Mouse (Mus musculus) R1 (cell line): Measurements from ENCODE around the gene Dnase1l3.
A peak's percentile ranks its signal among the peaks of the same experiment; 100 is the strongest.

Experiments
- DNase-seq: peaks from one replicate; pipeline ENCODE4 v3.0.0-alpha.2; 2018; ENCODE audit warnings: low read depth, low spot score

Dnase1l3 gene

DNA sequence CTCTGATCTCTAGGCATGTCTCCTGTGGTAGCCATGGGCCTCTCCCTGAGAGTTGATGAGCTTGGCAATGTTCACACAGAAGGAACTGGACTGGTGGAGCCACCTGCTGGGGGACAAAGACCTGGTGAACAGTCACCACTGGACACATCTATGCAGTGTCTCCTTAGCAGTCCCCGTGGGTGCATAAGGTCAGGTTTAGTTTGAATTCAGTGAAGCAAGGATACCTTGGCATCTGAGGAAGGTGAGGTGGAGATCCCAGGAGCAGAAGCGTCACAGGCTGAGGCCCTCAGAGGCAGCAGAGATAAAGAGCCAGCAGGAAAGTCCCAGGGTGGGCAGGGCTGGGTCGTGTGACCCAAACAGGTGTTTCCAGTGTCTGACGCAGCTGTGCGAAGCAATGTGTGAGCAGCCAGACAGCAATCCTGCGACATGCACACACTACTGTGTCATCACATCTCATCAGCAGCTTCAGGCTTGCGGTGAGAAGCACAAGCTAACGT, at the start of gene Dnase1l3:
TSS of gene Dnase1l3 (minus strand) at position 303 of the 497 bp plus-strand sequence.
- peak; percentile 23 for DNase-seq

DNA sequence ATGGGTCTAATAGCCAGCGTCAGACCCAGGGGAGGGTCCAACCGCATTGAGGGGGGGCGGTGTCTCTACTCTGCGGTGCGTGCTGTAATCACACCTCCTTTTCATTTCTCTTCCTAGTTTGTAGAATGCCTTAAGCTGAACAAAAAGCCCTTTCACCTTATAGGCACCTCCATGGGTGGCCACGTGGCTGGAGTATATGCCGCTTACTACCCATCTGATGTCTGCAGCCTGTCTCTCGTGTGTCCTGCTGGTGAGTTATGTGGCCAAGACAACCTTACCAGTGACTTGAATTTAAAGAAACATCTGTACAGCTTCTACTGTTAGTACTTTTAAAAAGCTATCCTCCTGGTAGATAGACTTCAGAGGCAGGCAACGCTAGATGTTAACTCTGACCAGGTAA, 48.2 kb upstream of the Dnase1l3 start:
- no peak for DNase-seq

DNA sequence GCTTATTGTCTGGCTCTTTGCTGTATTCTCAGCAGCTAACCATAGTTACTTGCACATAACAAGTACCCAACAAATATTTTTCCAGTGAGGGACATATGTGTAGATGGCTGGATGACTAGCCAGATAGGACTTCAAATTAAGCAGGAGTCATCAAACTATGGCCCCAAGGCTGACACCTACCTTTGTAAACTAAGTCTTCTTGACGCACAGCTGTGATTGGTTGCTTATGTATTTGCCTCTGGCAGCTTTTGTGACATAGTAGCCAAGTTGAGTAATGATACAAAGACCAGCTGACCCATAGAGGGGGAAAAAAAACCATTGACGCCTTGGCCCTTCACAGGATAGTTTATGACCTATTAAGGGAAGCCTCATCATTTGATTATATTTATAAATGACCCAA, 47.7 kb upstream of the Dnase1l3 start:
- DNase-seq: no peak

DNA sequence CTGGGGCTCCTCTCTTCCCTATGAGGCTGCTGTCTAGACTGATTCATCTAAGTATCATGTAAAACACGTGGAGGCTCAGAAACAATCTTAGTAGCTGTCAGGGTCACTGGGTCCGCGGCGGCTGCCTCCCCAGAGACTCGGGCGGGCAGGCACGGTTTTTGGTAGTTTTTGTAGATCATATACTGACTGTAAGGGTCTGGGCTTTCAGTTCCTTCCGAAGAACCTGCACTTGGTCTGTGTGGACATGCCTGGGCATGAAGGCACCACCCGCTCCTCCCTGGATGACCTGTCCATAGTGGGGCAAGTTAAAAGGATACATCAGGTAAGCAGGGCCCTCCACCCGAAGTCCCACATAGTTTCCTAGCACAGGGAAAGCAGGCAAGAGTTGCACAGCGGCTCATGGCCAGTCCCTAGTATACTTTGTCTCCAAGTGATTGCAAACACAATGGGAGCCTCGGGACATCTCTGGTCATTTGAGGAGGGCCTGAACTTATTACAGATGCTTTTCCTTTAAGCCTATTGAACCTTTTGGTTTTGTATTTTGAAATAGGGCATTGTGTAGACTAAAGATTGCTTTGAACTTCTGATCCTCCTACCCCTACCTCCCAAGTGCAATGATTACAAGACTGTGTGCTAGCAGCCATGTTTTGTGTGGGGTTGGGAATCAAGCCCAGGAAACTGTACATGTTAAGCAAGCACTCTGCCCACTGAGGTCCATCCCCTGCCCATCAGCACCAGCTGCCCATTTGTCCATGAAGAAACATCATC, 46.7 kb upstream of the Dnase1l3 start:
- DNase-seq: no peak

DNA sequence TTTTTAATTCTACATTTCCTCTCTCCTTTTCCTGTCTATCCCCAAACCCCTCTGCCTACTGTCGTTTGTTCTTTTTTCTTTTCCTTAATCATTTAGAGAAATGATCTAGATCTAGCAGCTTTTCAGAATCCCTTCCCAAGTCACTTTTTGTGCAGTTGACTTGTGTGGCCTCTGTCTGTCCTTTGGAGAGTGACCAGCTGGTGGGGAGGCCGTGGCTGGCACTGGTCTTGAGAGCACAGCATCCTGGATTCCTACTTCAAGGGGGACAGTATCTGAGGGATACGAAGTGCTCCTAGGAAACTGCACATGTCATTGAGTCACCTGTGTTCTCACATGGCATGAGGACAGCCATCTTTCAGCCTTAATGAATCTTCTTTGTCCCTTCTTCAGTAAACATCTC, 45.8 kb upstream of the Dnase1l3 start:
- no peak for DNase-seq

DNA sequence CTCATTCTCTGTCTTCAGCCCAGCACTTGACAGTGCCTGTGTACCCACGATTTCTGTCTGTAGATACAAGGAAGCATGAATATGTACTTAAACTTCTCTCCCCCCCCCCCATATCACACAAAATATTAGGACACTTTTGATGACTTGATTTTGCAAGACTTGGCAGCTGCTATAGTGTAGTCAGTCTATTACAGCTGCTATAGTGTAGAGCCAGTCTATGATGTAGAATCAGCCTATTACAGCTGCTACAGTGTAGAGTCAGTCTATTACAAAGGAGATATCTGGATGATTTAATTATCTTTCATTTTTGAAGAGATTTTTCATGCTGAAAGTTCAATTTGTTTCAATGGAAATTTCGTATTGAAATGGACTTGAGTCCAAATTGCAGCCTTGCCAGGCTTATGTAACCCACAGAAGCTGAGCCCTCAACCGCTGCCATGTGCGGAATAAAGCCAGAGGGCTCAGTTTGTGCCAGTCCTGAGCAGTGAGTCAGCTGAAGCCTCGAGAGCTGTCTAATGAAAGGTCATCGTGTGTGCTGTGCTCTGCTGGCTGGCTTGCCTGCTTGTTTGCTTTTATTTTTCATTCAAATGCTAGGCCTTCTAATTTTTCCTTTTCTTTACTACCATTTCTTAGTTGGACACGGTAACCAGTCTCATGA, 44.5 kb upstream of the Dnase1l3 start:
- no peak for DNase-seq

DNA sequence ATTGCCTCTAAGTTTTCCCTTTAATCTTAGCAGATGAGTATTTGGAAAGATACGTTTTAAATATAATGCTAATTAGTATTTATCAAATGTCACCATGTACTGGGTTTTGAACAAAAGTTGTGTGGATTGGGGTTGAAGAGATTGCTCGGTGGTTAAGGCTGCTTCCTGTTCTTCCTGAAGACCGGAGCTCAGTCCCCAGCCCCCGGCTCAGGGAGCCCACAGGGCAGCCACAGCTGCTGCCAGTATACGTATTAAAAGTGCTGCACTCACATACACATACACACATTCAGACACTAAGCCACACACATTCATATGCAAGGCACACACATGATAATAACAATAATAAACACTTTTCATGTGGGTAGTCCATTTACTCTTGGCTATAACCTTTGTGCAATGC, 43.8 kb upstream of the Dnase1l3 start:
- DNase-seq: no peak

DNA sequence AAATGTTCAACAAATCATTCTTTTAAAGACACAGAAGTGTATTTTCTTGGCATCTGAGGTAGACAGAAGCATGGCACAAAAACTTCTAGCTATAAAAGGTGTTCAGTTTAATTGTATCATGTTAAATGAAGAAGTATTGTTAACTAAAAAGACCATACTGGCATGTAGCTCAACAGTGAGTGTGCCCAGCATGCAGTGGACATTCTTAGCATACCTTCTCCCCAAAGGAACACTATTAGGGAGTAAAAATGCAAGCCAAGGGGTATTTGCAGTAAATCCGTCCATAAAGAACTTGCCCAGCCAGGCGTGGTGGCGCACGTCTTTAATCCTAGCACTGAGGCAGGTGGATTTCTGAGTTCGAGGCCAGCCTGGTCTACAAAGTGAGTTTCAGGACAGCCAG, 42.0 kb upstream of the Dnase1l3 start:
- DNase-seq: peak; percentile 38

DNA sequence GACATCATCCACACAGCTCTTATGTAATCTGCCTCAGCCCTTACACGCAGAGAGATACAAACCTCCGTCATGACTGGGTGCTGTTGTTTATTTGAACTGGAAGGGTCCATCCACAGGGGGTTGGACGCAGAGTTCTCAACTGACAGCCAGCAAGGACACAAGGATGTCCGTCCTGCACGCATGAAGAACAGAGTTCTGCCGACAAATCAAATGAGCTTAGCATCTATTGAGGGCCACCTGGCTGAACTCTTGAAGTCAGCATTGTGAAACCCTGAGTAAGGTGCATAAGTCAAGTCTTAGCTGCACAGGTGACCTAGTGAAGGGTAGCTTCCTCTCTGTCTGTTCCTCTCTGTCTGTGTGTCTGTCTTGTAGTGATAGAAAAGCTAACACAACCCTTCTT, 41.6 kb upstream of the Dnase1l3 start:
- no peak for DNase-seq

DNA sequence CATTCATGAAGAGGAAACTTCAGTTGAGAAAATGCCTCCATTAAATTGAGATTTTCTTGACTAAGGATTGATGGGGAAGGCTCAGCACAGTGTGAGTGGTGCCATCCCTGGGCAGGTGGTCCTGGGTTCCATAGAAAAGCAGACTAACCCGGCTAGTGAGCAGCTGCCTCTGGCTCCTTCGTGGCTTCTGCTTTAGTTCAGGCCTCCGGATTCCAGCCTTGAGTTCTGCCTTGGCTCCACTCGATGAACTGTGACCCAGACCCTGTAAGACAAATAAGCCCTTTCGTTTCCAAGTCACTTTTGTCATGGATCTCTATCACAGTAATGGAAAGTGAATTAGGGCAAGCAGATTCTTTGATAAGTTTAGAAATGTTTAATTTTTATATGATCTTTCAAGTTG, 40.2 kb upstream of the Dnase1l3 start:
- no peak for DNase-seq

DNA sequence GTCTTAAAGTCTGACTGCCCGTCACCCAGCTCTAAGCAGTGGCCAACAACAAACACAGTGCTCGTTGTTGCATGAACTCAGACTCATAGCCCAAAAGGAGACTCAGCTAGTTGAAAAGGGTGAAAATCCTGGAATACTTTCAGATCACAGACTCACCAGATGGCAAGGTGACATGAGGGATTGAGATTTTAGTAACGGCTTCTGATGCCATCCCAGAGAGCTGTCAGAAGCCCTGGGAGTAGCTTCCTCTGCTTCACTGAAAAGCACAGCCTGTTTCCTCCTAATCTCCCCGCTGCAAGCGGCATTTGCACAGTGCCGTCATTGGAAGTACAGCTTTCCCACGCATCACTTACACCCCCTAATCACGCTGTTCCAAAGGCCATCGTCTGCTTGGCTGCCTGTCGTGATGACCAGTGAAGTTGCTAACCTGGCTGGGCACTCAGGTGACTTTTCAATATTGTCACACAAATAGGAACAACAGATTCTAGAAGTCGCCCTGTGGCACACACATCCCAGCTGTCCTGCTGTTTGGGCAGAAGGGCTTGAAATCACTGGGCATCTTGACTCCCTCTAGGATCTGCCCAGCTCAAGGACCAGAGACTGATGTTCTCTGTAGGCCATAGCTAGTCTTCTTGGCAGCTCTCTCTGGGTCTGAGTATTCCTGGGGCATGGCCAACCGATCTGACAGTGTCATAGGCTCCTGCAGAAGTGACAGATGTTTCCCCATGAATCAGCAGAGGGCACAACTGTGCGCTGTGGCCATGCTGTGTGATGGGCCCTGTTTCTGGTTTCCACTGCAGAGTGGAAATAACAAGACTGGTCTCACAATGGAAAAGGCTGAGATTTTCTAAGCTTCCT, 37.9 kb upstream of the Dnase1l3 start:
- DNase-seq: no peak

DNA sequence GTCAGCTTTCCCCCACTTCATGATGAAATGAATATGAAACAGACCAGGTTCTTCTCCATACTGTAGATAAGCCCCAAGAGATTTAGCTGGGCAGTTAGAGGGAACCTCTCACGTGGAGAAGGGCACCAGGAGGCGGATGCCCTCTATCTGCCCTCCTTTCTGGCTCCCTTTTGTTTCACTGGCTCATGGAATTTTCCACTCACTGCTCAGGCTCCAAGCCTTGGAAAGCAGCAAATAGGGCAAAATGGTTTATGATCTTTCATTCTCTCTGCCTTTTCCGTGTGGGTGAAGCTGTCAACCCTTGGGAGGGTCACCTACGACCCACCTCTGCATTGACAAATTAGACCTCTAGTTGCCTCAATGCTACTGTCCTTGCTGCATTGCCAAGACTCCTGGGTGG, 36.2 kb upstream of the Dnase1l3 start:
- DNase-seq: no peak

DNA sequence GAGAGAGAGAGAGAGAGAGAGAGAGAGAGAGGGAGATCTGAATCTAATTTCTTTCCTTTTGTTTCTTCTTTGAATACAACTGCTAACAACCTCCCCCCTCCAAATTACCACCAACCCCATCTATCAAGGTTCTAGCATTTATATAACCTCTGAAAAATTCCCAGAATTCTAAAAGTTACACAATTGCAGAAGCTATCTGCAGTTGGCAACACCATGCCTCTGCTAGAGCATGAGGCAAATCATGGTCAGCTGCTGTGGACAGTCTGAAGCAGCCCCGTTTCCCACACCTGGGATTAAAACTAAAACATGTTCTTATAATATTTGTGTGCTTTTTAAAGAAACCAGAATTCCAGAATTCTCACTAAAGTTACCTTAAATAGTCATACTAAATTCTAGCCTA, 35.4 kb upstream of the Dnase1l3 start:
- no peak for DNase-seq

DNA sequence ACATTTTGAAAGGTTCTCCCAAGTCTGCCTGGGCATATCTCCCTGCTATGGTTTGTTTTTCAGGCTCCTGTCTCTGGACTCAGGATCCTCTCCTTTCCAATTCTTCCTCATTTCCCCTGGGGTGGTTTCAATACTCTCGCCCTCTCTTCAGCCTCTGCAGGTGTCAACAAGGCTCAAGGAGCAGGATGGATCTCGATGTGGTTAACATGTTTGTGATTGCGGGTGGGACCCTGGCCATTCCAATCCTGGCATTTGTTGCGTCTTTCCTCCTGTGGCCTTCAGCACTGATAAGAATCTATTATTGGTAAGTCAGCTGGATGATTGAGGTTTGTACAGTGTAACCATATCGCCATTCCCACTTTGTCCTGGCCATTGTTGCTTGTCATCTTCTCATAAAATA, 33.7 kb upstream of the Dnase1l3 start:
- no peak for DNase-seq

DNA sequence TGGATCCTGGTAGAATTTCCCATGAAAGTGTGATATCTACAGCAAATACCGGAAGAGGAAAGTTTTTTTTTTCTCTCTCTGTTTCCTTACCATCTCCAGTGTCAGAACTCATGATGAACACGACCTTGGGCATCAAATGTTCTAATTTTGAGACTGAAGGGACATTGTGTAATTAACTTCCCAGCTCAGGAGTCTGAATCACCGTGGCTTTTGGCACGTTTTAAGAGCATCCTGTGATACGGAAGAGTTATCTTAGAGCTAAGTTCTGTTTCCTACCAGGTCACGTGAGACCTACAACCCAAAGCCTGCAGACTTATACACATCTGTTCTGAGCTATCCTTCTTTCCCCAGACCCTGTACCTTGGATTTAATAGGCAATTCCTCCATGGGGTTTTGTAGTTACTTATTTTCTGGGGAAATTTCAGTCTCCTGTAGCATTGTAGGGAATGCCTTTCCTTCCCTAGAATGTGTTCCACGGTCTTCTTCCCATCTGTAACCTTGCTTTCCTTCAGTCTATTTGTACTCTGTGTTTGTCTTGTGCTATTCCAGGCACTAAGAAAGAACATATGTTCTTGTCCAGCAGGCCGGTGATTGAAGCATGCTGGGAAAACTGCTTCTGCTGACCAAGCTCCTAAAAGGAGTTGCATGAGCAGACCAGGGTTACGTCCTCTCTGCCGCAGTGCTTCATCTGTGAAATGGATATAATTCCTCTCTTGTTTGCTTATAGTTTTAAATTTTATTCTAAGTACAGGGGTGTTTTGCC, 32.6 kb upstream of the Dnase1l3 start:
- no peak for DNase-seq

DNA sequence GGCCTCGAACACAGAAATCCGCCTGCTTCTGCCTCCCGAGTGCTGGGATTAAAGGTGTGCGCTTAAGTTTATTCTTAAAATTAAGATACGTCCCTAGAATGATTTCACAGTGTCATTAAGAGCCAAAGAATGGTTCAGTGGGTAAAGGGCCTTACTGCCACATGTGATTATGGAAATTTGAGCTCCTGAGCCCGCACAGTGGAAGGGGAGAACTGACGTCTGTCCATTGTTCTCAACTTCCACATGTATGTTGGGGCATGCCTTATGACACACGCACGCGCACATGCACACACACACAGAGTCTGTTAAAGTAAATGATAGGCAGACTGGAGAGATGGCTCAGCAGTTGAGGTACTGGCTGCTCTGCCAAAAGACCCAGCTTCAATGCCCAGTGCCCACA, 30.6 kb upstream of the Dnase1l3 start:
- DNase-seq: no peak

DNA sequence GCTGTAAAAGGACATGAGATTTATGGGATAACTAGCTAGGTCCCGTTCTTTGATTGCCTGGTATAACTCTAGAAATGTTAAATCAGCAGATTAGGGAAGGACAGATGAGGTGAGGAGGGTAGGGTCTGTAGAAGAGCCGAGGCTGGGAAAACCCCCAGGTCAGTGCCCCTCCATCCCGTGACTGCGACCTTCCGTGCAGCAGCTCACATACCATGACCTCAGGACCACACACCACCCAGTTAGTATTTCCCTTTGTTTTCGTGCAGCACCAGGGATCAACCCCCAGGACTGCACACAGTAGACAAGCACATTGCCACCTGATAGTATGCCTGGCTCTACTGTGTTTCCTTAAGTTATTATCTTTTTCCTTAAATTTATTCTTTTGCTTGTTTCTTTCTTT, 30.1 kb upstream of the Dnase1l3 start:
- no peak for DNase-seq

DNA sequence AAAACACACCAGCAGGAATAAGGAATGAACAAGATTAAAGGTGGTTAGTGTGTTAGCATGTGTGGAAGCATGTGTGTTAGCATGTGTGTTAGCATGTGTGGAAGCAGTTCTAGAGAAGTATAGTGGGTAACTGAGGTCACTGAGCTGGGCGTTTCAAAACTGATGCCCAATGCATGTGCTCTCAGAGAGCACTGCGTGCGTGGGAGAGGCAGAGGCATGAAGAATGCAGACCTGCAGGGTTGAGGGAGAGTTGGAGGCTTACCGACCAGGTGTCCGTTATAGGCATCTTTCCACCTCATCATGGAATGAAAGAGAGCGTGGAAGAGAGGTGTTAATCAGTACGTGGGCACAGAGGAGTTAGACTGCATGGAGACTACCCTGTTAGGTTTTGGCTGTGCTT, 26.2 kb upstream of the Dnase1l3 start:
- DNase-seq: no peak

DNA sequence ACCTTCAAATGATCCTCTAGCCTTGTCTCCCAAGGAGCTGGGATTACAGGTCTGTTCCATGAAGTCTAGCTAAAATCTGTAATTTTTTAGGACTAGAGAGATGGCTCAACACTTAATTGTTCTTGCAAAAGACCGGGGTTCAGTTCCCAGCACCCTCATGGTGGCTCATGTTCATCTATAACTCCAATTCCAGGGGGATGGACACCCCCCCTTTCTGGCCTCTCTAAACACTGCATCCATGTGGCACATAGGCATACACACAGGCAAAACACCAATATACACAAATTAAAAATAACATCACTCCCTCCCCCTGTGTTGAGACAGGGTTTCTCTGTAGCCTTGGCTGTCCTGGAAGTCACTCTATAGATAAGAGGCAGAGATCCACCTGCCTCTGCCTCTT, 25.6 kb upstream of the Dnase1l3 start:
- no peak for DNase-seq

DNA sequence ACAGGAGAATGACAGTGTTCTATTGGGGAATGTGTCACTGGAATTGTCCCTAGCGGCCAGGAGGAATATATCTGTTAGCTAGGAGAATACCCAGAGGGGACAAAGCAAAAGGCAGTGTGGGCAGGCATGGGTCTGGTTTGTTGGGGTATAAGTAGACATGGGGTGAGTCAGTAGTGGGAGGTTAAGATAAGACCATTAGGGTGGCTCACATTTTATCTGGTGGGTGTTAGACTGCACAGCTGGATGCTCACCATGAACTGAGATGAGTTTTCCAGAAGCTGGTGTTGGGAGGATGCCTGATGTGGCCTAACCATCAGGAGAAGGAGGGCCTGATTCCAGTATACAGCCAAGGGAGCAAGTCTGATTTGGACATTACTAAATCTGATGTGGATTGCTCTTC, 22.6 kb upstream of the Dnase1l3 start:
- no peak for DNase-seq

DNA sequence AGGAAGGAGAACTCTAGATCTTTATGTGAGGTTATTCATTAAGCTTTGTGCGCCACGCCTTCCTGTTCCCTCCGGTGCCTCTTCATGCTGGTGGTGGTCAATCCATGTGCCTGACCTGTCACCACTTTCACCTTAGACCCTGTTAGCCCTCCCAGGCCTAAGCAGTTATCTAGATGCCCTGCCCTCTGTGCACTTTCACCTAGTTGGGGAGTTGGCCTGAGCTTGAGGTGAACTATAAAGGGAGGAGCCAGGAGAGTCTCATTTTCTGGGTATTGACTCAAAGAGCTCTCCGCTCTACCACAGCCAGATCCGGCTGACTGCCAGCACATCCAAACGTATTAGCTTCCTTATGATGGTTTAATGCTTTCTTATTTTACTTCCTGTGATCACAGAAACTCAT, 21.9 kb upstream of the Dnase1l3 start:
- DNase-seq: no peak

DNA sequence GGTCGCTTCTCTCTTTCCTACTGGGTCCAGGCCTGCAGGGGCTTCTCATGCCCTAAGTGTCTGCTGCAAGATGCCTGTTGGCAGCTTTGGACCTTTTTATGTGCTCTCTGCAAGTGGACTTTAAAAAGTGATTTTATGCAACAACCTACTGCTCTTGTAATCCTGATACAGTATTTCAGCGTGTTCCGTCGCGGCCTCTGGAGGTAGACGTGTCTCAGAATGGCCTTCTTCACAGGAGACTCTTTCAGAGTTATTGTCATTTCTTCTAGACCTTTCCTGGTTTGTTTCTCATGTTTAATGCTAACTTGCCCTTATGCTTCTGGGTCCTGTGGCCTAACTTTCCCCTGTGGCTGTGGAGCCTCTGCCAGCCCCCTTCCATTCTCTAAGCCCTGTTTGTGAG, 21.4 kb upstream of the Dnase1l3 start:
- no peak for DNase-seq
